Mouse (Mus musculus) embryonic facial prominence, embryonic 10.5 days (tissue): Measurements from ENCODE around the gene Adgrd1. TPM values are rescaled to one million over a fixed set of nuclear protein-coding genes. Genes with fewer than 3 reads are reported as not detected.

ENCODE experiments used
- polyA plus RNA-seq: library from polyadenylated mRNA; unstranded; fragments of >200 nt; fragmentation: Nextera tagmentation; extraction: Ambion mirVana; gene quantifications from 2 replicates; pipeline ENCODE4 v1.2.1, GENCODE M21; 2016

Adgrd1 gene
- polyA plus RNA-seq, 1 experiment from 2014 or later = not detected

Other genes starting within 250 kb of the Adgrd1 start
- 0.33 and 0.42 TPM in 2 replicates for gene Rimbp2, start 143.3 kb upstream of the Adgrd1 start, polyA plus RNA-seq
- gene Stx2, start 88.2 kb upstream of the Adgrd1 start, polyA plus RNA-seq = 22.2 and 24.9 TPM in 2 replicates
- gene Ran, start 76.7 kb upstream of the Adgrd1 start, polyA plus RNA-seq = 958 and 1,014 TPM in 2 replicates